Comparison of ENCODE assay signal across 8 mouse cellular contexts in the genomic region with DNA sequence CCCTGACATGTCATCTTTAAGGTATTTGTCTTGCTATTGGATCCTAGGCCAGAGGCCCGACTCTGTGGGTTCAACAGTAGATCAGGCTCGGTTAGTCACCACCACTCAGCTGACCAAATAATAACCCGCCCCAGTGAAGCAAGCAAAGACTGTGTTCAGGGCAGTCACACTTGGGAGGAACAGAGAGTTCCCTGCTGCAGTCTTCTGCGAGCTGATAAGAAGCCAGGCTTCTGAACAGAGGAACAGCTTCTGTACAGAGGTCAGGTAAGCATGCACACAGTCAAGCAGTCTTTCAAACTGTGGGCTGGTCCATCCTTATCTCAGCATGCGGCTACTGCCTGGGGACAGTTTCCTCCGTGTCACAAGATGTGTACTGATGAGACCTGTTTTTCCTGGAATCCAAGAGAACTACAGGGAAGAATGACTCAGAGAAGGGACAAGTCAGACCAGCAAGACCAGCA. TPM values are rescaled to one million over a fixed set of nuclear protein-coding genes. Genes with fewer than 3 reads are reported as not detected.
DNase-seq lines count a peak whose midpoint lies in the region; ATAC-seq lines count a peak whose summit lies in the region.
"Had no signal": no experiment of that assay in that cellular context is flagged by ENCODE, and none has a peak within 500 bp of the region (broad histone marks: within the 10 kb centered on the region; RNA-seq: fewer than 3 reads in every experiment).

No protein-coding gene starts in this region.

- H3K4me1 ChIP-seq in intestine, embryonic 15.5 days (replicated peaks), result 0 out of 2 replicates have a peak, but pooled peaks cover 2% of the 10 kb centered on the region
- no peaks in the 10 kb centered on the region for H3K4me1 ChIP-seq in hindbrain, embryonic 14.5 days (replicated peaks; ENCODE audit: control insufficient read depth, insufficient read depth, low read length)
- H3K4me1 ChIP-seq: neural tube, embryonic 15.5 days had no signal

- no peak overlapping the region for H3K4me3 ChIP-seq in intestine, embryonic 15.5 days (replicated peaks)
- H3K4me3 ChIP-seq in hindbrain, embryonic 14.5 days (replicated peaks; ENCODE audit: low read length), result no peak overlapping the region
- H3K4me3 ChIP-seq: neural tube, embryonic 15.5 days had no signal

- H3K36me3 ChIP-seq in intestine, embryonic 15.5 days, result no peaks in the 10 kb centered on the region
- H3K36me3 ChIP-seq in hindbrain, embryonic 14.5 days (replicated peaks; ENCODE audit: control insufficient read depth, insufficient read depth), result no peaks in the 10 kb centered on the region
- H3K36me3 ChIP-seq: neural tube, embryonic 15.5 days had no signal

- no peaks in the 10 kb centered on the region for H3K27me3 ChIP-seq in intestine, embryonic 15.5 days (replicated peaks)
- no peaks in the 10 kb centered on the region for H3K27me3 ChIP-seq in hindbrain, embryonic 14.5 days (ENCODE audit: control insufficient read depth, insufficient read depth, low read length)
- H3K27me3 ChIP-seq: neural tube, embryonic 15.5 days had no signal

- no peak overlapping the region for H3K4me2 ChIP-seq in intestine, embryonic 15.5 days (replicated peaks)
- H3K4me2 ChIP-seq in hindbrain, embryonic 14.5 days (replicated peaks), result no peak overlapping the region
- H3K4me2 ChIP-seq: neural tube, embryonic 15.5 days had no signal

- peak; percentile 99 for DNase-seq in MEL-GATA-1-ER (ENCODE audit: extremely low read depth, low read depth)
- DNase-seq in adrenal gland, postnatal 14 days, result peak; percentile 22
- DNase-seq in right cerebral cortex, adult 2 months (ENCODE audit: low spot score in 2 of 2), result no peak
- no peak for DNase-seq in left cerebral cortex, postnatal 10 days (ENCODE audit: extremely low spot score in 1 of 2, low spot score in 2 of 2)
- DNase-seq in hindbrain, embryonic 14.5 days (ENCODE audit: low spot score), result no peak

- ATAC-seq in intestine, embryonic 15.5 days, result peak; percentile 90
- ATAC-seq in megakaryocyte, adult 5-6 weeks (ENCODE audit: poor library complexity, severe bottlenecking), result peak; percentile 51
- ATAC-seq in hindbrain, embryonic 14.5 days (ENCODE audit: low FRiP score), result no peak

- intact Hi-C loops in left cerebral cortex, postnatal 10 days (cut with DNase I), result no loop called here

- H3K9ac ChIP-seq in intestine, embryonic 15.5 days, result no peak overlapping the region
- H3K9ac ChIP-seq in hindbrain, embryonic 14.5 days, result no peak overlapping the region
- H3K9ac ChIP-seq: neural tube, embryonic 15.5 days had no signal

- peak overlapping the region; percentile 54 for H3K27ac ChIP-seq in intestine, embryonic 15.5 days
- no peak overlapping the region for H3K27ac ChIP-seq in hindbrain, embryonic 14.5 days
- H3K27ac ChIP-seq: neural tube, embryonic 15.5 days had no signal

- WGBS in intestine, embryonic 15.5 days, result 59% methylated on average over 6 of the region's 6 CpGs
- WGBS in hindbrain, embryonic 14.5 days, result 82% methylated on average over 6 of the region's 6 CpGs

- H3K9me3 ChIP-seq in intestine, embryonic 15.5 days, result no peaks in the 10 kb centered on the region
- no peaks in the 10 kb centered on the region for H3K9me3 ChIP-seq in hindbrain, embryonic 14.5 days (ENCODE audit: control insufficient read depth, low read length)
- H3K9me3 ChIP-seq: neural tube, embryonic 15.5 days had no signal

RNA-seq across cellular contexts. Expression of a gene that starts 46.5 kb away (rescaled TPM):
- total RNA-seq in adrenal gland, postnatal 14 days (2021), result 66.5 and 67.2 TPM in 2 replicates
- polyA plus RNA-seq in intestine, embryonic 15.5 days (2015; fragmentation: Nextera tagmentation; extraction: Ambion mirVana), result 102 and 106 TPM in 2 replicates
- 146 and 147 TPM in 2 replicates for total RNA-seq in megakaryocyte, adult 5-6 weeks (2015)
- total RNA-seq in megakaryocyte, adult 5-6 weeks (2017), result 172 and 194 TPM in 2 replicates
- 10 to 100 TPM; 43.8 to 44.0 TPM for total RNA-seq in left cerebral cortex, postnatal 10 days (2021)
- 39.0 and 45.4 TPM in 2 replicates for polyA plus RNA-seq in hindbrain, embryonic 14.5 days (2014; fragmentation: Nextera tagmentation; extraction: Ambion mirVana)

Comparison
In these comparisons a context has a peak if more than half of its experiments do, and no peak if none do; other contexts are left out.
1. DNase-seq: peak in MEL-GATA-1-ER (single experiment) and adrenal gland, postnatal 14 days (single experiment); none in right cerebral cortex, adult 2 months (0 of 2), left cerebral cortex, postnatal 10 days (0 of 2) and hindbrain, embryonic 14.5 days (single experiment).